Mouse (Mus musculus): ENCODE measurements around the gene Olfr1284. TPM values are rescaled to one million over a fixed set of nuclear protein-coding genes. Genes with fewer than 3 reads are reported as not detected.
"Not testable (repeated sequence)": the region's sequence is repeated elsewhere in the genome, so short reads cannot be mapped to it uniquely, and the experiment has no call there.

Gene Olfr1284
- not detected in 2 replicates for polyA plus RNA-seq (2014; fragmentation: Nextera tagmentation; extraction: Ambion mirVana)

DNA sequence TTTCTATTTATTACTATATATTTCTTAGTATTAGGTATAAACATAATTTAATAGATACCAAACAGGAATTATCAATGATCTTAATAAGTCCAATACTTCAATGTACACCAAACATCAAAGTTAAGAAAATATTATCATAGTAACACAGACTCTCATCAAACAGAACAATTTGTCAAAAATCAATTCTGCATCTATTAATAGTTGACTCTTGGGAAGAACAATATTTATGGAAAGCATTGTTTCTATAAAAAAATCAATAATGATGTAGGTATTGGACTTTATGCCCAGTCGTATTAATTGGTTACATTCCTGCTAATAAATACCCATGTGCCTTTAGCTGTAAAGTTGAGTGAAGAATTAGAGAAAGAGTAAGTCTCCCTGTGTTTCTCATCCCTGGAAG lies at the start of gene Olfr1284:
Gene Olfr1284, plus strand, starts transcription at position 301 of the 400 bp plus-strand sequence.
- no peaks in the 10 kb centered on the region for H3K27me3 ChIP-seq (ENCODE audit: control insufficient read depth, insufficient read depth, low read length)
- H3K4me1 ChIP-seq (replicated peaks; ENCODE audit: control insufficient read depth, insufficient read depth, low read length): no peaks in the 10 kb centered on the region
- no peak within 1 kb of the TSS for H3K4me3 ChIP-seq (replicated peaks; ENCODE audit: low read length)
- 89% methylated on average over 1 of the region's 1 CpGs for WGBS
- ATAC-seq (ENCODE audit: low FRiP score): no peak
- no peak within 1 kb of the TSS for H3K27ac ChIP-seq
- H3K36me3 ChIP-seq (replicated peaks; ENCODE audit: control insufficient read depth, insufficient read depth): no peaks in the 10 kb centered on the region
- no peaks in the 10 kb centered on the region for H3K9me3 ChIP-seq (ENCODE audit: control insufficient read depth, low read length)
- DNase-seq (ENCODE audit: low spot score): no peak
- H3K4me2 ChIP-seq (replicated peaks): no peak within 1 kb of the TSS
- no peak within 1 kb of the TSS for H3K9ac ChIP-seq

- Histone ChIP-seq H3K4me1 (replicated peaks; ENCODE audit: control insufficient read depth, insufficient read depth, low read length) (no peaks in the 10 kb centered on the region), H3K9ac (no peak within 1 kb of the TSS), H3K4me2 (replicated peaks) (no peak within 1 kb of the TSS), H3K4me3 (replicated peaks; ENCODE audit: low read length) (no peak within 1 kb of the TSS), H3K9me3 (ENCODE audit: control insufficient read depth, low read length) (no peaks in the 10 kb centered on the region), H3K27me3 (ENCODE audit: control insufficient read depth, insufficient read depth, low read length) (no peaks in the 10 kb centered on the region), H3K36me3 (replicated peaks; ENCODE audit: control insufficient read depth, insufficient read depth) (no peaks in the 10 kb centered on the region), H3K27ac (no peak within 1 kb of the TSS)
- ATAC-seq (ENCODE audit: low FRiP score) (no peak), DNase-seq (ENCODE audit: low spot score) (no peak)
- WGBS: 81% methylated on average over 2 of the region's 2 CpGs
Observed at GRCm38 (mm10) chr2:111326220-111326619, 49.1 kb upstream of the Olfr1284 start, which contains the start of gene Olfr1281. Gene Olfr1281 (plus strand): TSS chr2:111326520.

GRCm38 (mm10) chr2:111333721-111334120 lies 41.6 kb upstream of the Olfr1284 start:
- H3K9me3 ChIP-seq (ENCODE audit: control insufficient read depth, low read length); H3K36me3 ChIP-seq (replicated peaks; ENCODE audit: control insufficient read depth, insufficient read depth); H3K9ac ChIP-seq; H3K27me3 ChIP-seq (ENCODE audit: control insufficient read depth, insufficient read depth, low read length); H3K4me3 ChIP-seq (replicated peaks; ENCODE audit: low read length); H3K4me2 ChIP-seq (replicated peaks); ATAC-seq (ENCODE audit: low FRiP score); DNase-seq (ENCODE audit: low spot score); H3K27ac ChIP-seq; H3K4me1 ChIP-seq (replicated peaks; ENCODE audit: control insufficient read depth, insufficient read depth, low read length): not testable (repeated sequence)
- 92% methylated on average over 5 of the region's 5 CpGs for WGBS

- DNase-seq (ENCODE audit: low spot score) (no peak), ATAC-seq (ENCODE audit: low FRiP score) (no peak)
- WGBS: 77% methylated on average over 2 of the region's 2 CpGs
- no peaks in the 10 kb centered on the region for H3K36me3 ChIP-seq (replicated peaks; ENCODE audit: control insufficient read depth, insufficient read depth)
- H3K4me2 ChIP-seq (replicated peaks): no peak within 1 kb of the TSS
- no peak within 1 kb of the TSS for H3K9ac ChIP-seq
- no peaks in the 10 kb centered on the region for H3K4me1 ChIP-seq (replicated peaks; ENCODE audit: control insufficient read depth, insufficient read depth, low read length)
- no peaks in the 10 kb centered on the region for H3K27me3 ChIP-seq (ENCODE audit: control insufficient read depth, insufficient read depth, low read length)
- H3K27ac ChIP-seq: no peak within 1 kb of the TSS
- H3K4me3 ChIP-seq (replicated peaks; ENCODE audit: low read length): no peak within 1 kb of the TSS
- H3K9me3 ChIP-seq (ENCODE audit: control insufficient read depth, low read length): no peaks in the 10 kb centered on the region
Observed at GRCm38 (mm10) chr2:111335976-111336375, 39.3 kb upstream of the Olfr1284 start, which contains the start of gene Olfr1282. Gene Olfr1282 (minus strand): TSS chr2:111336076.

GRCm38 (mm10) chr2:111366490-111366889 lies 8.8 kb upstream of the Olfr1284 start, which contains the start of gene Olfr1283:
Gene Olfr1283 (plus strand): TSS chr2:111366790.
- DNase-seq (ENCODE audit: low spot score): no peak
- 85% methylated on average over 2 of the region's 2 CpGs for WGBS
- H3K4me3 ChIP-seq (replicated peaks; ENCODE audit: low read length): no peak within 1 kb of the TSS

DNA sequence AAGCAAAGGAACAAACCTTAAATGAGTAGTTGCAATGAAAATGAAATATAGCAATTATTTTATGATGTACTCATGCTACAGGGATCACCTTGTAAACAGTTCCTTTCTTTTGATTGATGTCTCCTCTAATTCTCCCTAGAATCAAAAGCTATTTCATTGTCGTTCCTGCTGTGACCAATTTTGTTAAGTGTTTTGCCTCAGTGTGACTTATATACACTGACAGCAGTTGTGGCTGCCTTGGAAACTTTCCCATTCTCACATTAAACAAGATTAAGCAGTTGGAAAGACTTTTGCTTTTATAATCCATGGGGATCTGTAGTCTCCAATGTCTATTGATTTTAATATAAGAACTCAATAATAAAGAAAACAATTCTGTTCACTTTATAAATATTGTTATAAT lies 47.6 kb downstream of the Olfr1284 start, which contains the start of gene Olfr1286:
Gene Olfr1286, minus strand, starts transcription at position 185 of the 400 bp plus-strand sequence.
- Histone ChIP-seq H3K4me2 (replicated peaks) (no peak within 1 kb of the TSS), H3K36me3 (replicated peaks; ENCODE audit: control insufficient read depth, insufficient read depth) (no peaks in the 10 kb centered on the region), H3K27me3 (ENCODE audit: control insufficient read depth, insufficient read depth, low read length) (no peaks in the 10 kb centered on the region), H3K4me1 (replicated peaks; ENCODE audit: control insufficient read depth, insufficient read depth, low read length) (no peaks in the 10 kb centered on the region), H3K4me3 (replicated peaks; ENCODE audit: low read length) (no peak within 1 kb of the TSS), H3K9ac (no peak within 1 kb of the TSS), H3K27ac (no peak within 1 kb of the TSS), H3K9me3 (ENCODE audit: control insufficient read depth, low read length) (no peaks in the 10 kb centered on the region)
- ATAC-seq (ENCODE audit: low FRiP score) (no peak), DNase-seq (ENCODE audit: low spot score) (no peak)
- WGBS: 43% methylated on average over 1 of the region's 1 CpGs

More at GRCm38 (mm10) chr2:111366490-111366889, 8.8 kb upstream of the Olfr1284 start, which contains the start of gene Olfr1283:
- Histone ChIP-seq H3K9me3 (ENCODE audit: control insufficient read depth, low read length) (no peaks in the 10 kb centered on the region), H3K27ac (no peak within 1 kb of the TSS), H3K36me3 (replicated peaks; ENCODE audit: control insufficient read depth, insufficient read depth) (no peaks in the 10 kb centered on the region), H3K4me2 (replicated peaks) (no peak within 1 kb of the TSS), H3K4me1 (replicated peaks; ENCODE audit: control insufficient read depth, insufficient read depth, low read length) (no peaks in the 10 kb centered on the region), H3K9ac (no peak within 1 kb of the TSS), H3K27me3 (ENCODE audit: control insufficient read depth, insufficient read depth, low read length) (no peaks in the 10 kb centered on the region)
- no peak for ATAC-seq (ENCODE audit: low FRiP score)

Other genes with a start within 250 kb of the Olfr1284 start
- not detected in 2 replicates for gene Gm15130, start 222.6 kb upstream of the Olfr1284 start, polyA plus RNA-seq (2014; fragmentation: Nextera tagmentation; extraction: Ambion mirVana)
- gene 4930430A15Rik, start 145.9 kb upstream of the Olfr1284 start, polyA plus RNA-seq (2014; fragmentation: Nextera tagmentation; extraction: Ambion mirVana): not detected in 2 replicates
- gene Olfr1275, start 140.2 kb upstream of the Olfr1284 start, polyA plus RNA-seq (2014; fragmentation: Nextera tagmentation; extraction: Ambion mirVana): not detected in 2 replicates
- gene Olfr1276, start 121.0 kb upstream of the Olfr1284 start, polyA plus RNA-seq (2014; fragmentation: Nextera tagmentation; extraction: Ambion mirVana): not detected in 2 replicates
- not detected in 2 replicates for gene Olfr1277, start 101.4 kb upstream of the Olfr1284 start, polyA plus RNA-seq (2014; fragmentation: Nextera tagmentation; extraction: Ambion mirVana)
- not detected in 2 replicates for gene Olfr1278, start 85.4 kb upstream of the Olfr1284 start, polyA plus RNA-seq (2014; fragmentation: Nextera tagmentation; extraction: Ambion mirVana)
- not detected in 2 replicates for gene Olfr1279, start 74.9 kb upstream of the Olfr1284 start, polyA plus RNA-seq (2014; fragmentation: Nextera tagmentation; extraction: Ambion mirVana)
- gene Olfr1280, start 61.5 kb upstream of the Olfr1284 start, polyA plus RNA-seq (2014; fragmentation: Nextera tagmentation; extraction: Ambion mirVana): not detected in 2 replicates
- not detected in 2 replicates for gene Olfr1281, start 49.0 kb upstream of the Olfr1284 start, polyA plus RNA-seq (2014; fragmentation: Nextera tagmentation; extraction: Ambion mirVana)
- gene Olfr1282, start 39.4 kb upstream of the Olfr1284 start, polyA plus RNA-seq (2014; fragmentation: Nextera tagmentation; extraction: Ambion mirVana): not detected in 2 replicates
- not detected in 2 replicates for gene Olfr1283, start 8.7 kb upstream of the Olfr1284 start, polyA plus RNA-seq (2014; fragmentation: Nextera tagmentation; extraction: Ambion mirVana)
- gene Olfr1286, start 47.6 kb downstream of the Olfr1284 start, polyA plus RNA-seq (2014; fragmentation: Nextera tagmentation; extraction: Ambion mirVana): not detected in 2 replicates
- not detected in 2 replicates for gene Olfr1287, start 73.6 kb downstream of the Olfr1284 start, polyA plus RNA-seq (2014; fragmentation: Nextera tagmentation; extraction: Ambion mirVana)
- not detected in 2 replicates for gene Olfr1288, start 98.6 kb downstream of the Olfr1284 start, polyA plus RNA-seq (2014; fragmentation: Nextera tagmentation; extraction: Ambion mirVana)
- gene Olfr1289, start 105.3 kb downstream of the Olfr1284 start, polyA plus RNA-seq (2014; fragmentation: Nextera tagmentation; extraction: Ambion mirVana): not detected in 2 replicates
- not detected in 2 replicates for gene Olfr1290, start 118.3 kb downstream of the Olfr1284 start, polyA plus RNA-seq (2014; fragmentation: Nextera tagmentation; extraction: Ambion mirVana)
- not detected in 2 replicates for gene Olfr1291-ps1, start 121.7 kb downstream of the Olfr1284 start, polyA plus RNA-seq (2014; fragmentation: Nextera tagmentation; extraction: Ambion mirVana)
- not detected in 2 replicates for gene Olfr1293-ps, start 149.7 kb downstream of the Olfr1284 start, polyA plus RNA-seq (2014; fragmentation: Nextera tagmentation; extraction: Ambion mirVana)
- not detected in 2 replicates for gene Olfr1294, start 164.8 kb downstream of the Olfr1284 start, polyA plus RNA-seq (2014; fragmentation: Nextera tagmentation; extraction: Ambion mirVana)
- not detected in 2 replicates for gene Olfr1295, start 194.2 kb downstream of the Olfr1284 start, polyA plus RNA-seq (2014; fragmentation: Nextera tagmentation; extraction: Ambion mirVana)

Measured in hindbrain, embryonic 14.5 days (tissue).